Mouse (Mus musculus): ENCODE measurements around the gene Gm13279. TPM values are rescaled to one million over a fixed set of nuclear protein-coding genes. Genes with fewer than 3 reads are reported as not detected.
"Not testable (repeated sequence)": the region's sequence is repeated elsewhere in the genome, so short reads cannot be mapped to it uniquely, and the experiment has no call there.

The Gm13279 gene
- total RNA-seq, 2 experiments from 2014 or later, result not detected

DNA sequence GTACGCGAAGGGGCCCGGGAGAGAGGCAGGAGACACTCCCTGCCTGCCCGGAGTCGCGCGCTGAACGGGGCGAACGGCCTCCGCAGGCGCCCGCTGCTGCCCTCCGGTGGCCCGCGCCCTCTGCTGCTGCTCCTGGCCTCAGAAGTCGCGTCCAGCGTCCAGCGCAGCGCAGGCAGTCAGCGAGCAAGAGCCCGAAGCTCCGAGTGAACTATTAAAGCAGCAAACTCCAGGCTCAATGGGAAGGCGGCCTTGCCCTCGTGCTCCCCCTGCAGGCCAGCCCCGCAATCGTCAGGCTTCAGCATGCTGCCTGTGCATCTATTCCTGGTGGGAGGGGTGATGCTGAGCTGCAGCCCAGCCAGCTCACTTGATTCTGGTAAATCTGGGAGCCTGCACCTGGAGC, 5.9 kb upstream of the Gm13279 start, which contains the start of gene Gm13278:
Gene Gm13278, plus strand, starts transcription at position 301 of the 400 bp plus-strand sequence.
- intact Hi-C loops (cut with DNase I); DNase-seq: not testable (repeated sequence)

DNA sequence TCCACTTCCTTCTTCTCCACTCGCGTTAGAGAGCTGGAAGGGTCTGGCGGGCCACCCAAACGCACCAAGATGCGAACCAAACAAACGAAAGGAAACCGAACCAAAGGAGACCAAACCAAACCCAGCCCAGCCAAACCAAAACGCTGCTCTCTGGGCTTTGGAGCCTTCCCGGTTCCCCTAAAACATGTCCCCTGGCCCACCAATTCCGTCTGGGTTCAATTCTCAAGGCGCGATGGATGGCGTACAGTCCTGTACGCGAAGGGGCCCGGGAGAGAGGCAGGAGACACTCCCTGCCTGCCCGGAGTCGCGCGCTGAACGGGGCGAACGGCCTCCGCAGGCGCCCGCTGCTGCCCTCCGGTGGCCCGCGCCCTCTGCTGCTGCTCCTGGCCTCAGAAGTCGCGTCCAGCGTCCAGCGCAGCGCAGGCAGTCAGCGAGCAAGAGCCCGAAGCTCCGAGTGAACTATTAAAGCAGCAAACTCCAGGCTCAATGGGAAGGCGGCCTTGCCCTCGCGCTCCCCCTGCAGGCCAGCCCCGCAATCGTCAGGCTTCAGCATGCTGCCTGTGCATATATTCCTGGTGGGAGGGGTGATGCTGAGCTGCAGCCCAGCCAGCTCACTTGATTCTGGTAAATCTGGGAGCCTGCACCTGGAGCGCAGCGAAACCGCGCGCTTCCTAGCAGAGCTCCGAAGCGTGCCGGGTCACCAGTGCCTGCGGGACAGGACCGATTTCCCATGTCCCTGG, 3.1 kb upstream of the Gm13279 start, which contains the start of gene Gm13275:
Gene Gm13275, plus strand, starts transcription at position 552 of the 740 bp plus-strand sequence.
- intact Hi-C loops (cut with DNase I), result not testable (repeated sequence)
- peak; percentile 70 to 78 for DNase-seq

DNA sequence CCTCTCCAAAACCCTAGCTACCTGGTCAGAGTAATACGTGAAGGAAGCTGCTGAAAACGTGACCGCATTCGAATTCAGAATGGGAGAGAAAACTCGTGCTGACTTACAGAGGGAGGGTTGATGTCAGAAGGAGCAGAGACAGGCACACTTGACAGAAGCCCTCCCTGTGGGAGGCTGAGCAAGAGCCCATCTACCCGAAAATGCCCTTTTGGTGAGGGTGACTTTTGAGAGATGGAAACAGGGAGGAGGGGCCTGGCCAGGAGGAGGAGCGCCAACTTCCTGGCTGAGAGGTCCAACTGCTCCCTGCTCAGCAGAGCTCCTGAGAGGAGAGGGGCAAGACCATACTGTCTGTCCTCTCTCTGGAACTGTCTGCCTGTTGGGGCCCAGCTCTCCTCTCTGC, 2.2 kb downstream of the Gm13279 start, which contains the start of gene Gm13285:
Gene Gm13285, plus strand, starts transcription at position 301 of the 400 bp plus-strand sequence.
- intact Hi-C loops (cut with DNase I); DNase-seq: not testable (repeated sequence)

DNA sequence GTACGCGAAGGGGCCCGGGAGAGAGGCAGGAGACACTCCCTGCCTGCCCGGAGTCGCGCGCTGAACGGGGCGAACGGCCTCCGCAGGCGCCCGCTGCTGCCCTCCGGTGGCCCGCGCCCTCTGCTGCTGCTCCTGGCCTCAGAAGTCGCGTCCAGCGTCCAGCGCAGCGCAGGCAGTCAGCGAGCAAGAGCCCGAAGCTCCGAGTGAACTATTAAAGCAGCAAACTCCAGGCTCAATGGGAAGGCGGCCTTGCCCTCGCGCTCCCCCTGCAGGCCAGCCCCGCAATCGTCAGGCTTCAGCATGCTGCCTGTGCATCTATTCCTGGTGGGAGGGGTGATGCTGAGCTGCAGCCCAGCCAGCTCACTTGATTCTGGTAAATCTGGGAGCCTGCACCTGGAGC, 5.8 kb downstream of the Gm13279 start, which contains the start of gene Gm13287:
Gene Gm13287, plus strand, starts transcription at position 301 of the 400 bp plus-strand sequence.
- intact Hi-C loops (cut with DNase I), result not testable (repeated sequence)

DNA sequence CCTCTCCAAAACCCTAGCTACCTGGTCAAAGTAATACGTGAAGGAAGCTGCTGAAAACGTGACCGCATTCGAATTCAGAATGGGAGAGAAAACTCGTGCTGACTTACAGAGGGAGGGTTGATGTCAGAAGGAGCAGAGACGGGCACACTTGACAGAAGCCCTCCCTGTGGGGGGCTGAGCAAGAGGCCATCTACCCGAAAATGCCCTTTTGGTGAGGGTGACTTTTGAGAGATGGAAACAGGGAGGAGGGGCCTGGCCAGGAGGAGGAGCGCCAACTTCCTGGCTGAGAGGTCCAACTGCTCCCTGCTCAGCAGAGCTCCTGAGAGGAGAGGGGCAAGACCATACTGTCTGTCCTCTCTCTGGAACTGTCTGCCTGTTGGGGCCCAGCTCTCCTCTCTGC, 8.0 kb downstream of the Gm13279 start, which contains the start of gene Gm13288:
Gene Gm13288, plus strand, starts transcription at position 301 of the 400 bp plus-strand sequence.
- intact Hi-C loops (cut with DNase I); DNase-seq: not testable (repeated sequence)

More for the DNA sequence above, 5.8 kb downstream of the Gm13279 start, which contains the start of gene Gm13287:
- DNase-seq, result not testable (repeated sequence)

DNA sequence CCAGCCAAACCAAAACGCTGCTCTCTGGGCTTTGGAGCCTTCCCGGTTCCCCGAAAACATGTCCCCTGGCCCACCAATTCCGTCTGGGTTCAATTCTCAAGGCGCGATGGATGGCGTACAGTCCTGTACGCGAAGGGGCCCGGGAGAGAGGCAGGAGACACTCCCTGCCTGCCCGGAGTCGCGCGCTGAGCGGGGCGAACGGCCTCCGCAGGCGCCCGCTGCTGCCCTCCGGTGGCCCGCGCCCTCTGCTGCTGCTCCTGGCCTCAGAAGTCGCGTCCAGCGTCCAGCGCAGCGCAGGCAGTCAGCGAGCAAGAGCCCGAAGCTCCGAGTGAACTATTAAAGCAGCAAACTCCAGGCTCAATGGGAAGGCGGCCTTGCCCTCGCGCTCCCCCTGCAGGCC, 8.6 kb downstream of the Gm13279 start:
- peak; percentile 44 to 51 for DNase-seq
- intact Hi-C loops (cut with DNase I), result not testable (repeated sequence)

DNA sequence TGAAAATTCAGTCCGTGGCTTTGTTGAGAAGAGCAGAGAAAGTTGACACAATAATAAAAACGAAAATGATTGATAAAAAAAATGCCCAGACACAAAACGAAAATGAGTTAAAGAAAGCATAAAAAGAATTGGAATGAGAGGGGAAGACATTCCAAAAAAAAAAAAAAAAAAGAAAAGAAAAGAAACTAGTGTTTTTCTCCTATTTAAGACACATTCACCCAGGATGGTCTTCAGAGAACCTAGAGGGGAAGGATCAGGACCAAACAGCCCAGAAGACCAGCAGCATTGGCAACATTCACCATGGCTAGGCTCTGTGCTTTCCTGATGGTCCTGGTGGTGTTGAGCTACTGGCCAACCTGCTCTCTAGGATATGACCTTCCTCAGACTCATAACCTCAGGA, 18.7 kb downstream of the Gm13279 start, which contains the start of gene Ifna7:
Gene Ifna7, plus strand, starts transcription at position 301 of the 400 bp plus-strand sequence.
- intact Hi-C loops (cut with DNase I), result loop anchor here (5.0 kb wide), 1 partner anchor 134 kb away; the partner anchor contains the start of gene Ifna2
- DNase-seq, result no peak

DNA sequence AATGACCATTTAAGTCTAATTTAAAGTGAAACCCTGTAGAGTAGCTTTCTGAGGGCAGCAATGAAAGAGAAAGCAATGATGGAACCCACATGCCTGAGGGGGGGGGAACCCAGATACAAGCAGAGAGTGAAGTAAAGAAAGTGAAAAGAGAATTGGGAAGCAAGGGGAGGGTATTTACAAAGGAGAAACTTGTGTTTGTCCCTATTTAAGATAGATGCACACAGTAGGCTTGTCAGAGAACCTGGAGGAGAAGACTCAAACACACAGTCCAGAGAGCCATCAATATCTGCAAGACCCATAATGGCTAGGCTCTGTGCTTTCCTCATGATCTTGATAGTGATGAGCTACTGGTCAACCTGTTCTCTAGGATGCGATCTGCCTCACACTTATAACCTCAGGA, 22.5 kb downstream of the Gm13279 start, which contains the start of gene Ifna11:
Gene Ifna11, plus strand, starts transcription at position 301 of the 400 bp plus-strand sequence.
- intact Hi-C loops (cut with DNase I), result loop anchor here (5.0 kb wide), 1 partner anchor 137 kb away; the partner anchor contains the start of gene Ifna2
- no peak for DNase-seq

DNA sequence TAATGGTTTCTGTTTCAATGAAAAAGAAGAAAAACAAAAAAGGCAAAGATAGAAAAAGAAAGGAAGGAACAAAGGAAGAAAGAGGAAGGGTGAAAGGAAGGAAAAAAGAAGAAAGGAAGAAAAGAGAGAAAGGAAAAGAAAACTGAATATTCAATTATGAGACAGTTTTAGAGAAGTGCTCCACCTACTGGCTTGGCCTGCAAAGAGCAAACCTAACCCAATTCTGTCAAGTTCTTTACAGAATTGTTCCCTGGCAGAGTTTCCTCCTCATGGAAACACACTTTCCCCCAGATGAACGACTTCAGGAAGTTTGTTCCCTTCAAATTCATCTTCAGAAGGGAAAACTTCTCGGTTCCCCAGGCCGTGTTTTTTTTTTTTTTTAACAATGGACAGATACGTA, 25.8 kb downstream of the Gm13279 start:
- peak in 1 of 2 experiments; percentile 12 for DNase-seq
- intact Hi-C loops (cut with DNase I), result no loop called here

DNA sequence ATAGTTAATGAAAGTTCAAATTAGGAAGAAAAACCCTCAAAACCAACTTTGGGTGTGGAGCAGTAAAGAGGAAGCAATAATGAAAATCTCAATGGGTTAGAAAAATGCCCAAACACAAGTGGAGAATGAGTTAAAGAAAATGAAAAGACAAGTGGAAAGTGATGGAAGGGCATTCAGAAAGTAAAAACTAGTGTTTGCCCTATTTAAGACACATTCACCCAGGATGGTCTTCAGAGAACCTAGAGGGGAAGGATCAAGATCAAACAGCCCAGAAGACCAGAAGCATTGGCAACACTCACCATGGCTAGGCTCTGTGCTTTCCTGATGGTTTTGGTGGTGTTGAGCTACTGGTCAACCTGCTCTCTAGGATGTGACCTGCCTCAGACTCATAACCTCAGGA, 29.9 kb downstream of the Gm13279 start, which contains the start of gene Ifna6:
Gene Ifna6, plus strand, starts transcription at position 301 of the 400 bp plus-strand sequence.
- intact Hi-C loops (cut with DNase I); DNase-seq: not testable (repeated sequence)

DNA sequence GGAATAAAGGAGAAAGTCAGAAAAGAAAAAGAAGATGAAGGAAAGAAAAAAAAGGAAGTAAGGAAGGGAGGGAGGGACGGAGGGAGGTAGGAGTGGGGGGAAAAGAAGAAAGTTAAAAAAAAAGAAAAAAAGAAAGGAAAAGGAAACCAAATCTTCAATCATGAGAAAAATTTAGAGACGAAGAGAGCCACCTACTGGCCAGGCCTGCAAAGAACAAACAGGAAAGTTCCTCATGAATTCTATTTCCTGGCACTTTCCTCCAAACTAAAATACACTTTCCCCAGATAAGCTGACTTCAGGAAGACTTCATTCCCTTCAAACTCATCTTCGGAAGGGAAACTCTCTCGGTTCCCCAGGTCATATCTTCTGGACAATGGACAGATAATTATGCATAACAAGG, 33.3 kb downstream of the Gm13279 start:
- DNase-seq, result peak; percentile 5 to 36
- intact Hi-C loops (cut with DNase I), result no loop called here

DNA sequence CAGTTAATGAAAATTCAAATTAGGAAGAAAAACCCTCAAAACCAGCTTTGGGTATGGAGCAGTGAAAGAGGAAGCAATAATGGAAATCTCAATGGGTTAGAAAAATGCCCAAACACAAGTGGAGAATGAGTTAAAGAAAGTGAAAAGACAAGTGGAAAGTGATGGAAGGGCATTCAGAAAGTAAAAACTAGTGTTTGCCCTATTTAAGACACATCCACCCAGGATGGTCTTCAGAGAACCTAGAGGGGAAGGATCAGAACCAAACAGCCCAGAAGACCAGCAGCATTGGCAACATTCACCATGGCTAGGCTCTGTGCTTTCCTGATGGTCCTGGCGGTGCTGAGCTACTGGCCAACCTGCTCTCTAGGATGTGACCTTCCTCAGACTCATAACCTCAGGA, 38.0 kb downstream of the Gm13279 start, which contains the start of gene Ifna5:
Gene Ifna5, plus strand, starts transcription at position 301 of the 400 bp plus-strand sequence.
- DNase-seq; intact Hi-C loops (cut with DNase I): not testable (repeated sequence)

DNA sequence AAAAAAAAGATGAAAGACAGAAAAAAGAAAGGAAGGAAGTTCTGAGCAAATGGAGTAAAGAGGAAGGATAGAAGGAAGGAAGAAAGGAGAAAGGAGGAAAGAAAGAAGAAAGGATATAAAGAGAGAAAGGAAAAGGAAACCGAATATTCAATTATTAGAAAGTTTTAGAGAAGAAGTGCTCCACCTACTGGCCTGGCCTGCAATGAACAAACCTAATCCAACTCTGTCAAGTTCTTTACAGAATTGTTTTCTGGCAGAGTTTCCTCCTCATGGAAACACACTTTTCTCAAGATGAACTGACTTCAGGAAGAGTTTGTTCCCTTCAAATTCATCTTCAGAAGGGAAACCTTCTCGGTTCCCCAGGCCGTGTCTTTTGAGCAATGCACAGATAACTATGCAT, 41.6 kb downstream of the Gm13279 start:
- intact Hi-C loops (cut with DNase I), result no loop called here
- DNase-seq, result peak in 1 of 2 experiments; percentile 2

DNA sequence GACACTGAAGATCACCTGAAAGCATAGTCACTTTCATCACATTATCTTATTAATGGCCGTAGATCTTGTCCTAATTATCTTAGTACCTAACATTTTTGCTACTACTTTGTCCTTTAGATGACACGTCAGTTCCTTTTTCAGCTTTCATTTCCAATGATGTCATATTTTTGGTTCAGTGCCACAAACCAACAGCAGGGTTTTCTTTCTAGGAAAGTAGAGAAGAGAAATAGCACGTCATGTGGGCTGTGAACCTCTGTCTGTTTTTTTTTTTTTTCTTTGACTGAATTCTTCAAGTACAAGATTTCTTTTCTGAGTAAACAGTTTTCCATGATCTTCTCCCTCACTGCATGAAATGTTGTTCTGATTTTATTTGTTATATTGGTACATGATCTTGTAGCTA, 42.9 kb downstream of the Gm13279 start:
- DNase-seq, result no peak
- intact Hi-C loops (cut with DNase I), result no loop called here

DNA sequence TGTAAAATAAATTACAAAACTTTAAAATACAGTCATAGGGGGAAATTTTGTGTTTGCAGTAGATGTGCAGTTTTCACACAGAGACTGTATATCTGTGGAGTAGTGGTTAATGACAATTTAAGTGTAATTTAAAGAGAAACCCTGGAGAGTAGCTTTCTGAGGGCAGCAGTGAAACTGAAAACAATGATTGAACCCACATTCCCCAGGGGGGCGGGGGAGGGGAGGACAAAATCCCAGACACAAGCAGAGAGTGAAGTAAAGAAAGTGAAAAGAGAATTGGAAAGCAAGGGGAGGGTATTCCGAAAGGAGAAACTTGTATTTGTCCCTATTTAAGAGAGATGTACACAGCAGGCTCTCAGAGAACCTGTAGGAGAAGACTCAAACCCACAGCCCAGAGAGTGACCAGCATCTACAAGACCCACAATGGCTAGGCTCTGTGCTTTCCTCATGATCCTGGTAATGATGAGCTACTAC, 44.3 kb downstream of the Gm13279 start, which contains the start of gene Ifna4:
Gene Ifna4, plus strand, starts transcription at position 424 of the 474 bp plus-strand sequence.
- intact Hi-C loops (cut with DNase I), result no loop called here
- DNase-seq, result no peak

DNA sequence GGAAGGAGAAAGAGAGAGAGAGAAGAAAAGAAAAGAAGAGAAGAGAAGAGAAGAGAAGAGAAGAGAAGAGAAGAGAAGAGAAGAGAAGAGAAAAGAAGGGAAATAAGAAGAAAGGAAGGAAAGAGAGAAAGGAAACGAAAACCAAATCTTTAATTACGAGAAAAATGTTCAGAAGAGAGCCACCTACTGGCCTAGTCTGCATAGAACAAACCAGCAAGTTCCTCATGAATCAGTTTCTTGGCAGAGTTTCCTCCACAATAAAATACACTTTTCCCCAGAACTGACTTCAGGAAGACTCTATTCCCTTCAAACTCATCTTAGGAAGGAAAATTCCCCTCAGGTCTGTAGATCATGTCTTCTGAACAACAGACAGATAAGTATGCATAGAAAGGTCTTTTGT, 48.1 kb downstream of the Gm13279 start:
- no peak for DNase-seq
- intact Hi-C loops (cut with DNase I), result no loop called here

Other genes with a start within 250 kb of the Gm13279 start
- gene Ifna15, start 239.2 kb upstream of the Gm13279 start, total RNA-seq (2021), result not detected
- not detected for gene Ifna14, start 225.6 kb upstream of the Gm13279 start, total RNA-seq (2021)
- not detected for gene Ifna9, start 205.0 kb upstream of the Gm13279 start, total RNA-seq (2021)
- gene Ifna12, start 194.0 kb upstream of the Gm13279 start, total RNA-seq (2021), result not detected
- gene C87499, start 163.0 kb upstream of the Gm13279 start, total RNA-seq (2021), result not detected
- not detected for gene Ifna13, start 152.9 kb upstream of the Gm13279 start, total RNA-seq (2021)
- gene Ifna16, start 120.5 kb upstream of the Gm13279 start, total RNA-seq (2021), result not detected
- not detected for gene Ifna2, start 113.5 kb upstream of the Gm13279 start, total RNA-seq (2021)
- not detected for gene Ifnab, start 106.0 kb upstream of the Gm13279 start, total RNA-seq (2021)
- 1 to 10 TPM in 1 of 2 experiments, under 1 TPM in 1; 0.22 to 1.0 TPM for gene Gm26566, start 75.6 kb upstream of the Gm13279 start, total RNA-seq (2021)
- 10 to 100 TPM; 73.9 to 75.5 TPM for gene Klhl9, start 74.9 kb upstream of the Gm13279 start, total RNA-seq (2021)
- gene Gm13271, start 42.5 kb upstream of the Gm13279 start, total RNA-seq (2021), result not detected
- gene Gm13283, start 37.3 kb upstream of the Gm13279 start, total RNA-seq (2021), result not detected
- gene Gm13290, start 23.6 kb upstream of the Gm13279 start, total RNA-seq (2021), result not detected
- not detected for gene Gm13289, start 20.5 kb upstream of the Gm13279 start, total RNA-seq (2021)
- not detected for gene Gm13272, start 17.5 kb upstream of the Gm13279 start, total RNA-seq (2021)
- gene Ifnz, start 15.3 kb upstream of the Gm13279 start, total RNA-seq (2021), result not detected
- not detected for gene Gm13276, start 11.7 kb upstream of the Gm13279 start, total RNA-seq (2021)
- gene Gm13277, start 8.8 kb upstream of the Gm13279 start, total RNA-seq (2021), result not detected
- not detected for gene Gm13278, start 5.8 kb upstream of the Gm13279 start, total RNA-seq (2021)
- not detected for gene Gm13275, start 2.9 kb upstream of the Gm13279 start, total RNA-seq (2021)
- under 1 TPM; 0.19 to 0.22 TPM for gene Gm13285, start 2.3 kb downstream of the Gm13279 start, total RNA-seq (2021)
- gene Gm13287, start 5.9 kb downstream of the Gm13279 start, total RNA-seq (2021), result not detected
- gene Gm13288, start 8.1 kb downstream of the Gm13279 start, total RNA-seq (2021), result not detected
- gene Ifna7, start 18.8 kb downstream of the Gm13279 start, total RNA-seq (2021), result not detected
- gene Ifna11, start 22.6 kb downstream of the Gm13279 start, total RNA-seq (2021), result not detected
- gene Ifna6, start 30.0 kb downstream of the Gm13279 start, total RNA-seq (2021), result not detected
- not detected for gene Ifna5, start 38.1 kb downstream of the Gm13279 start, total RNA-seq (2021)
- gene Ifna4, start 44.5 kb downstream of the Gm13279 start, total RNA-seq (2021), result not detected
- not detected for gene Ifna1, start 52.7 kb downstream of the Gm13279 start, total RNA-seq (2021)
- gene Ifne, start 82.8 kb downstream of the Gm13279 start, total RNA-seq (2021), result not detected

Data from heart, postnatal 14 days (tissue).